Mouse (Mus musculus): ENCODE measurements at regions not wholly inside any gene's neighbourhood (a gene's known extent, or its start where the extent isn't known, plus 50 kb on each side); places are given as distances from the start of the nearest gene placed in this dataset.

DNA sequence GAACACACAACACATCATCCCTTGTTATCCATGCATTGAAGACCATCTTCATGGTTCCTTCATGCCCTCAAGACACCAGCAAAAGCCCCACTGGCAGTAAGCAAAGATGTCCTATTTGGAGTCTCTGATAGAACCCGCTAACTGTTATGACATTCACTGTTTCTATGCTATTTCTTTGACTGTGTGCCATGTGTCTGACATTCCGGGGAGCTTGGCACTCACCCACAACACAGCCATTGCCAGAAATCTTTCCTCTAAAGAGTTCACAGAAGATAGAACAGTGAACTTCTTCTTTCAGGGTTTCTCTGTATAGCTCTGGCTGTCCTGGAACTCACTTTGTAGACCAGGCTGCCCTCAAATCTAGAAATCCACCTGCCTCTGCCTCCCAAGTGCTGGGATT lies 261.2 kb downstream of the Setd4 start:
- TF ChIP-seq POLR2A (IDR thresholded peaks at IDR 0.05; ENCODE audit: insufficient read depth, low read length) (no peak), EP300 (IDR thresholded peaks at IDR 0.05; ENCODE audit: insufficient read depth, low read depth, low read length) (no peak), CTCF (IDR thresholded peaks at IDR 0.05; ENCODE audit: low read depth, low read length) (no peak)
